Mouse (Mus musculus) forebrain, postnatal 0 days (tissue): ENCODE data around the gene Gm4881. TPM values are rescaled to one million over a fixed set of nuclear protein-coding genes. Genes with fewer than 3 reads are reported as not detected.

ENCODE experiments used
- ATAC-seq: fragments of 200-750 bp; cut with Nextera tagmentation; 2 replicates; pipeline ENCODE4 v1.8.0; 2017; ENCODE audit warnings: mild to moderate bottlenecking, moderate library complexity
- DNase-seq: peaks from one replicate; pipeline ENCODE4 v3.0.0-alpha.2; 2015
- H3K27ac ChIP-seq: fragments of 300-500 bp; sonication (generic); 2 replicates; pipeline ENCODE4 v1.5.1; 2014; ENCODE audit warnings: low read depth, mild to moderate bottlenecking, antibody characterized with exemption, low read length, moderate library complexity, mixed read lengths
- H3K27me3 ChIP-seq: fragments of 300-500 bp; sonication (generic); 2 replicates; pipeline ENCODE4 v1.6.1; 2014; ENCODE audit warnings: mild to moderate bottlenecking, low read length, mixed read lengths; ENCODE audit not compliant: insufficient read depth
- H3K36me3 ChIP-seq: fragments of 300-500 bp; sonication (generic); 2 replicates; pipeline ENCODE4 v1.6.1; 2014; ENCODE audit warnings: mild to moderate bottlenecking, moderate library complexity; ENCODE audit not compliant: insufficient read depth
- H3K4me1 ChIP-seq: fragments of 300-500 bp; sonication (generic); 2 replicates; pipeline ENCODE4 v1.6.1; 2014; ENCODE audit warnings: antibody characterized with exemption; ENCODE audit not compliant: insufficient read depth
- H3K4me2 ChIP-seq: fragments of 300-500 bp; sonication (generic); 2 replicates; pipeline ENCODE4 v1.6.1; 2014; ENCODE audit warnings: low read depth, mild to moderate bottlenecking, moderate library complexity
- H3K4me3 ChIP-seq: fragments of 300-500 bp; sonication (generic); 2 replicates; pipeline ENCODE4 v1.5.1; 2014; ENCODE audit warnings: low read depth, low read length, mixed read lengths
- H3K9ac ChIP-seq: fragments of 300-500 bp; sonication (generic); 2 replicates; pipeline ENCODE4 v1.6.1; 2014; ENCODE audit warnings: mild to moderate bottlenecking
- H3K9me3 ChIP-seq: fragments of 300-500 bp; sonication (generic); 2 replicates; pipeline ENCODE4 v1.6.1; 2016; ENCODE audit warnings: low read length
- CTCF ChIP-seq: sonication (generic); IDR thresholded peaks from 2 replicates; pipeline ENCODE4 v1.5.1; 2016; ENCODE audit warnings: antibody characterized with exemption, control low read depth, low read depth
- WGBS: fragments of 180-500 bp; shearing (Covaris S2); extraction: QIAGEN DNeasy Blood & Tissue Kit; methylation state at CpG from one replicate; pipeline ENCODE4 v1.1.7; 2014; 5-methylcytosine and 5-hydroxymethylcytosine counted together
- polyA plus RNA-seq: library from polyadenylated mRNA; unstranded; fragments of >200 nt; fragmentation: Nextera tagmentation; extraction: Ambion mirVana; gene quantifications from 2 replicates; pipeline ENCODE4 v1.2.1, GENCODE M21; 2015
- total RNA-seq: library from RNA; depleted of rRNA; stranded (reverse); fragments of >200 nt; gene quantifications from 2 replicates; pipeline ENCODE4 v1.2.3, GENCODE M21; 2014

The Gm4881 gene
- total and polyA plus RNA-seq, 2 experiments from 2014 or later: 0.97 to 2.1 TPM

GRCm38 (mm10) chr7:24890281-24891216, 53.7 kb downstream of the Gm4881 start:
- ATAC-seq (peak; percentile 73), DNase-seq (peak; percentile 91)
- Histone ChIP-seq H3K36me3 (peaks cover 56% of the 10 kb centered on the region), H3K4me2 (no peak overlapping the region), H3K27ac (no peak overlapping the region), H3K9me3 (no peaks in the 10 kb centered on the region), H3K27me3 (no peaks in the 10 kb centered on the region), H3K9ac (no peak overlapping the region), H3K4me1 (peaks cover 3% of the 10 kb centered on the region), H3K4me3 (no peak overlapping the region)
- WGBS: 27% methylated on average over 10 of the region's 10 CpGs
- TF ChIP-seq CTCF: peak; percentile 99

- Histone ChIP-seq H3K36me3 (peaks cover 56% of the 10 kb centered on the region), H3K4me3 (no peak overlapping the region), H3K9me3 (no peaks in the 10 kb centered on the region), H3K27ac (no peak overlapping the region), H3K9ac (no peak overlapping the region), H3K4me1 (peaks cover 6% of the 10 kb centered on the region), H3K4me2 (no peak overlapping the region), H3K27me3 (no peaks in the 10 kb centered on the region)
- DNase-seq: no peak
- WGBS: 77% methylated on average over 6 of the region's 6 CpGs
- no peak for TF ChIP-seq CTCF
- ATAC-seq: no peak
Observed at GRCm38 (mm10) chr7:24889431-24890220, 54.7 kb downstream of the Gm4881 start.

- H3K9me3 ChIP-seq: no peaks in the 10 kb centered on the region
- DNase-seq (no peak), ATAC-seq (no peak)
- no peaks in the 10 kb centered on the region for H3K27me3 ChIP-seq
- H3K4me3 ChIP-seq: no peak overlapping the region
- H3K27ac ChIP-seq: no peak overlapping the region
- H3K4me1 ChIP-seq: peaks cover 6% of the 10 kb centered on the region
- no peak for TF ChIP-seq CTCF
- peak overlapping the region; percentile 22; the same call in 1 of the 2 replicates for H3K9ac ChIP-seq
- WGBS: 49% methylated on average over 4 of the region's 4 CpGs
- no peak overlapping the region for H3K4me2 ChIP-seq
- H3K36me3 ChIP-seq: peaks cover 56% of the 10 kb centered on the region
Observed at GRCm38 (mm10) chr7:24887096-24887495, 57.2 kb downstream of the Gm4881 start.

- Histone ChIP-seq H3K36me3 (peaks cover 56% of the 10 kb centered on the region), H3K9ac (peak overlapping the region; percentile 100; the same call in 1 of the 2 replicates), H3K27me3 (no peaks in the 10 kb centered on the region), H3K4me3 (no peak overlapping the region), H3K27ac (no peak overlapping the region), H3K9me3 (no peaks in the 10 kb centered on the region), H3K4me2 (no peak overlapping the region), H3K4me1 (peaks cover 6% of the 10 kb centered on the region)
- 65% methylated on average over 4 of the region's 4 CpGs for WGBS
- ATAC-seq (no peak), DNase-seq (no peak)
- no peak for TF ChIP-seq CTCF
Observed at GRCm38 (mm10) chr7:24886308-24886633, 58.0 kb downstream of the Gm4881 start.

GRCm38 (mm10) chr7:24885468-24886307, 58.6 kb downstream of the Gm4881 start:
- no peak for ATAC-seq
- Histone ChIP-seq H3K4me1 (peaks cover 6% of the 10 kb centered on the region), H3K27ac (no peak overlapping the region), H3K36me3 (peaks cover 50% of the 10 kb centered on the region), H3K9me3 (no peaks in the 10 kb centered on the region), H3K4me2 (peak overlapping the region; percentile 83), H3K4me3 (peak overlapping the region; percentile 99), H3K9ac (peak overlapping the region; percentile 100), H3K27me3 (no peaks in the 10 kb centered on the region)
- 44% methylated on average over 12 of the region's 12 CpGs for WGBS
- DNase-seq: no peak
- TF ChIP-seq CTCF: no peak

- ATAC-seq: no peak
Observed at GRCm38 (mm10) chr7:24884693-24885291, 59.5 kb downstream of the Gm4881 start.

More at GRCm38 (mm10) chr7:24884693-24885291, 59.5 kb downstream of the Gm4881 start:
- Histone ChIP-seq H3K9me3 (no peaks in the 10 kb centered on the region), H3K9ac (peak overlapping the region; percentile 100), H3K36me3 (peaks cover 42% of the 10 kb centered on the region), H3K4me3 (peak overlapping the region; percentile 99), H3K4me1 (peaks cover 6% of the 10 kb centered on the region), H3K4me2 (peak overlapping the region; percentile 83), H3K27me3 (no peaks in the 10 kb centered on the region), H3K27ac (peak overlapping the region; percentile 92)
- no peak for DNase-seq
- WGBS: under 1% methylated on average over 47 of the region's 47 CpGs
- no peak for TF ChIP-seq CTCF
